Mouse (Mus musculus) T-helper 17 cell (primary cell): Measurements from ENCODE around the gene Slc36a1.

Experiments used
- in situ Hi-C, 2 experiments: fragments of 300-600 bp; cut with MboI, MseI; formaldehyde crosslinking; loops; 1 replicate in 1 of 2; 2 replicates in 1 of 2; pipeline ENCODE4 v1.15.1; 2025; ENCODE audit warnings: high pct_unique_total_duplicates in 2 of 2

Gene Slc36a1

DNA sequence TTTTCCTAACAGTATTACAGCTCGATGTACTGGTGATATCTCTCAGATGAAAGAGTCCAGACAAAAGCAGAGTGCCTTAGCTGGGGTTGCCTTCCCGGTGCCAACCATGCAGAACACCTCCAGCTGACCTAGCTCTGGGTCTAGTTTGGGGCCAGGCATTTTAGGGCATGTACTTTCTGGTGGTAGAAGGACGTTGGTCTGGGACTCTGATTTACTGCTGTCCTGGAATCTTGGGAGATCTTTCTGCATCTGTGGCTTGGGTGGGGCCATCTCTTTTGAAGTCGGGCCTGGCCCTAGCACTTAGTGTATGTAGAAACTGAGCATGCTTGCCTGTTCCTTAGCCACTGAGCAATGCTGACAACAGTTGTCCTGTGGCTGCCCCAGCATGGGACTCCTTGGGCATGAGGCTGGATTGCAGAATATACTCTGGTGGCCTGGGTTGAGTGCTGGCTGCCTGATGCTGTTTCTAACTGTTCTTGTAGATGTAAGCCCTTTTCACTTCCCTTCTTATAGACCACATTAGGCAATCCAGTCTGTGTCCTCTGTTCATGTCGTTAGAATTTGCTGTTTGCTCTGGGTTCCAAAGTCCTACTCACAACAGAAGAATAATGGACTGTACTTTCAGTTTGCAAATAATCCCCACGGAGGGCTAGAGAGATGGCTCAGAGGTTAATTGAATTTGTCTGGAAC lies 4.0 kb downstream of the Slc36a1 start:
- in situ Hi-C loops: no loop called here

DNA sequence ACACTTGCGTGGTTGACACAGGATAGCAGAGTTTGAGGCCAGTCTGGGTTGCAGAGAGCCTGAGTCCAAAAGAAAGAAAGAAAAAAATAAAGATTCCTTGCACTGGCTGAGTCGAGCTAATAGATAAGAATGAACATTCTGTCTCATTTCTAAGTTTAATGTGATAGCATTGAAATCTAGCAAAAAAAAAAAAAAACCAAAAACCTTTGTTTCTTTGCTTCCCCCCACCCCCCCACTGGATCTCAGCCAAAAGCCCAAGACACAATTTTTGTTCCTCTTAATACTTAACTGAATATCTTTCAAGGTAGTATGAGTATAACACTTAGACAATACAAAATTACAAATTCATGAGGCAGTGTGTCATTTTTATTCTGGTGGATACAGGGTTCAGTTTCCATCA lies 4.9 kb downstream of the Slc36a1 start:
- in situ Hi-C loops: no loop called here

DNA sequence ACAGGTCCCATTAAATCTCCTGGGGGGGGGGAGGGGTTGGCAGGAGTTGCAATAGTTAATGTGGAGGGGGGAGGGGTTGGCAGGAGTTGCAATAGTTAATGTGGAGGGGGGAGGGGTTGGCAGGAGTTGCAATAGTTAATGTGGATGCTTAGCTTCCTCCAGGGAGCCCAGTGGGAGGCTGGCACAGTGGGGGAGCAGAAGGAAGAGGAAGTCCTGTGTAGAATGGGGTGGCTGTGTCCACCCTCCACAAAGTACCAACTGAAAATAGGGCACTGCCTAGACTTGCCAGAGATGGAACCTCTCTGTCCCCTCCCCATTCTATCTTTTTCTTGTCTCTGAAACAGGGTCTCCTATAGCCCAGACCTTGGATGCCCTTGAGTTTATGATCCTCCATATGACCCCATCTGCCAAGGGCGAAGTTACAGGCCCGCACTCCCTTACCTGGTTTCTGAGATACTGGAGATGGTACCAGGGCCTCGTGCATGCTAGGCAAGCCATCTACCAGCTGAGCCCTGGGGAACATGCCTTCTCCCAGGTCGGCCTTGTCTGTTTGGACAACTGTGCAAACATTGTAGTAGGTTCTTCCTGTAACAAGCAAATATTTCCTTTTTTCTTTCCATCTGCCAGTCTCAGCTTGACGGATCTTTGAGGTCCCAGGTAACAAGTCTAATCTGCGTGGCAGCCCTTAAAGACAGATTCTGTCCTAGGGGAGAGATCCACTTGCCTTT lies 5.6 kb downstream of the Slc36a1 start:
- in situ Hi-C loops: loop anchor here in 1 of 2 experiments (10.0 kb wide), 1 partner anchor 235 kb away; no protein-coding TSS in a partner anchor

DNA sequence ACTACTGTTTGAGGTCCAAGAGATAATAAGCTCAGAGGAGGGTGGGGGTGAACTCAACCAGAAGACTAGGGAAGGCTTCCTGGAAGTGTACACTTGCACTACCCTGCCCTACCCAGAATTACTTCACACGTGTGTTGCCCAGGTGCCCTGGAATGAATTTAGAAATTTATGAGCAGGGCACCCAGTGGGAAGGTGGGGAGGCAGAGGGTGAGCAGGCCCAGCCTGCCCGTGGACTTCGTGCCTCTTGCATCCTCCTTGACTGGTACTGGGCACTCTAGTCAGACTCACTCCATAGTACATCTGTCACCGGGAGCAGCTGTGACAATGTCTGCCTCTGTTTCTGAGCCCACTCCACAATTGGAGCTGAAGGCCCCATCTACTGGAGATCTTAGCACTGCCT lies 9.4 kb downstream of the Slc36a1 start:
- in situ Hi-C loops: loop anchor here in 1 of 2 experiments (10.0 kb wide), 1 partner anchor 231 kb away; no protein-coding TSS in a partner anchor

DNA sequence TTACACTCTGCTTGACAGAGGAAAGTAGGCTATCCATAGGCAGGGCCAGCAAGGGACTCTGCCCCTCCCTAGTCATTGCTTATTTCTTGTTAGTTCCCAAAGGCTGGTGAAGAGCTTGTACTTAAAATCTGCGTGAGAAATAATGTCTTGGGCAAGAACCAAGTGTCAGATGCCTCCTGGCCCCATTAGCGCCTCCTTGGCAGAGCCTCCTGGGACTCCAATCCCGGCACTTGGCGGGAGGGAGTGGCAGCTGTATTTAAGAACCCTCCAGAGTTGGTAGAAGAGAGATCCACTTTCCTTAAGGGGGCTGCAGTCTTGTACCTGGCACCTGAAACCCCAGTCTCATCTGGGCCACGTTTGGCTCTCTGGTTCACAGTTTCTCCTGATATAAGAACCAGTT lies 10.0 kb downstream of the Slc36a1 start:
- in situ Hi-C loops: loop anchor here in 1 of 2 experiments (10.0 kb wide), 1 partner anchor 231 kb away; no protein-coding TSS in a partner anchor

DNA sequence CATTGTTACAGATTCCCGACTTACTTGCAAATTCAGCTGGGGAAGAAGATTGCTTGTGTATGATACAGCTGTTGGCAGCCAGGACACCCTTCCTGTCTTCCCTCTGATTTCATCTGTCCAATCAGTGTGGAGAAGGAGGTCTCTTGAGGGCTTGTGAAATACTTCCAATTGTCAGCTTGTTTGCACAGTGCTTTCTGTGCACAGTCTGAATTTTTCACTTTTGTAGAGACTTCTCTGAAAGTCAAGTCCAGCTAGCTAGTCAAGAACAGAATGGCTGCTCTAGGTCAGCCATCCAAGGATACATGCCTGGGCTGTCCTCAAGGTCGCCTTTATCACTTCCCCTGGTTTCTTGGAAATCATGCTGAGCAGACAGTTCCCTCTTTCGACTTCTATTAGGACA lies 10.8 kb downstream of the Slc36a1 start:
- in situ Hi-C loops: loop anchor here in 1 of 2 experiments (10.0 kb wide), 1 partner anchor 230 kb away; no protein-coding TSS in a partner anchor

DNA sequence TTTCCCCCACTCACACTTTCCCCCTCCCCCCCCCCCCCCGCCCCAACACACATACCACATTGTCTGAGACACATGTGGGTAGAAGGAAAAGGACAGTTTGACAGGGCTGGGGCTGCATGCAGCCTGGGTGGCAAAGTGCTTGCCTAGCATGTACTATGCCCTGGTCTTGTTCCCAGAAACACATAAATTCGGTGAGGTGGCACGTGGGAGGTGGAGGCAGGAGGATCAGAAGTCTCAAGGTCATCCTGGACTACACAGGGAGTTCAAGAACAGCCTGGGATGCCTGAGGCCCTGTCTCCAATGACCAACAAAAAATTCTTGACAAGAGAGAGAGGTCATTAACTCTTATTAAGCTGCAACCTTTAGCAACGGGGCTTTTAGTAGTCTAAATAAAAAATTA lies 11.9 kb downstream of the Slc36a1 start:
- in situ Hi-C loops: loop anchor here in 1 of 2 experiments (10.0 kb wide), 1 partner anchor 229 kb away; no protein-coding TSS in a partner anchor

DNA sequence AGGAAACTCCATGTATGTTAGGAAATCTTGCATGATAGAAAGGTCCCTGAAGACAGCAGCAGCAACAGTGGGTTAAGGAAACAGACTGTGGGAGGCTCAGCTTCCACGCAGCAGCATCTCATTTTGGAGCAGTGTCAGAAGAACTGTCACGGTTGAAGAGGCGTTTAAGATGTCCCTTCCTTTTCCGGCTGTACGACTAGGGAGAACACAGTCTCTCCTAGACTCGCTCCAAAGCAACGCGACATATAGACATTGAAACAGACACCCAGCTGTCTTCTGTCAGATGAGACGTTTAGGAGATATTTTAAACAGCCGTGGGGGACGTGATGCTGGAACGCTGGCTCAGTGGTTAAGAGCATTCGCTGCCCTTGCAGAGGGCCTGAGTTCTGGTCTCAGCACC lies 12.7 kb downstream of the Slc36a1 start:
- in situ Hi-C loops: loop anchor here in 1 of 2 experiments (10.0 kb wide), 1 partner anchor 228 kb away; no protein-coding TSS in a partner anchor

DNA sequence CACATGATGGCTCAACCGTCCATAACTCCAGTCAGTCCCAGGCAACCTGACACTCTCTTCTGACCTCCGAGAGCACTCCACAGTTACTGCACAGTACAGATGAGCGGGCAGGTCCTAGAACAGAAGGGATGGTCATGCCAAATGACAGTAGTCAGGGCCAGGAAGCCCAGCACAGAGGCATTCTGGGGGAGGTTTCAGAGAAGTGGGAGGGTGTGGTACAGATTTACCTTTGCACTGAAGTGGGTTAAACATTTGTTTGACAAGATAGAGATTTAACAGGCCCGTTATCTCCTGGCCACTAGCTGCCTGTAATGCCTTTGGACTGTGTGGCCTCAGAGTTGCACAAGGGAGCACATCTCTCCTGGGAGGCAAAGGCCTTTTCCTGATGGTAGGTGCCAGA lies 13.3 kb downstream of the Slc36a1 start:
- in situ Hi-C loops: loop anchor here in 1 of 2 experiments (10.0 kb wide), 1 partner anchor 227 kb away; no protein-coding TSS in a partner anchor

DNA sequence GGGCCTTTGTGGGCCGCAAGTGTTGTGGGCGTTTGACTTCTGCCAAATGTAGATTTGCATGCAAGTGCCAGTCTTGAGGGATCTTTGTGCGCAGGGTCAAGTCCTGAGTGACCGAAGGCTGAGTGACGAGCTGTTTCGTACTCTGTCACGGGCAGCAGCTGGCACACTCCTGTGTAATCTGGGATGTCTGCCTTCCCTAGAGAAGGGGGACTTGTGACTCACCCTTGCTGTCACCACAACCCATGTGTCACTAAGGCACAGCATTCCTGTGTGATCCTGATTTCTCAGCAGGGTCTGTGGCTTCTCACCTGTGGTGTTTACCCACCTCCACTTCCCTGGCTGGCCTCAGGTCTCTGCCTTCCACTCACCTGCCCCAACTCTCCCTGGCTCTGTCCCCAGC lies 13.7 kb downstream of the Slc36a1 start:
- in situ Hi-C loops: loop anchor here in 1 of 2 experiments (10.0 kb wide), 1 partner anchor 227 kb away; no protein-coding TSS in a partner anchor

DNA sequence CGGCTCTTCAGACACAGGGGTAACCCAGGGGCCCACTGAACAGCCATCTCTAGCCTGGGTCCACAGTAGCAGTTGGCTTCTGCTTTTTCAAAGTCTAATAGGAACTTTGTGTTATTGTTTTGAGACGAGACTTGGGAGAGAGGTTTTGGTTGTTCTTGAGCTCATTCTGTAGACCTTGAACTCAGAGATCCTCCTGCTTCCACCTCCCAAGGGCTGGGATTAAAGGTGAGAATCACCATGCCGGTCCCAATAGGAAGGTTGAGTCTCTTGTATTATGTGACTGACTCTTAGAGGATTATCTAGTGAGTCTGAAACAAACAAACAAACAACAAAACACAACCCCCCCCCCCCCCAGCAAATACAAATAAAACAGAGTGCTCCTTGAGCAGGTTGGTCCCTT lies 14.3 kb downstream of the Slc36a1 start:
- in situ Hi-C loops: loop anchor here in 1 of 2 experiments (10.0 kb wide), 1 partner anchor 226 kb away; no protein-coding TSS in a partner anchor

DNA sequence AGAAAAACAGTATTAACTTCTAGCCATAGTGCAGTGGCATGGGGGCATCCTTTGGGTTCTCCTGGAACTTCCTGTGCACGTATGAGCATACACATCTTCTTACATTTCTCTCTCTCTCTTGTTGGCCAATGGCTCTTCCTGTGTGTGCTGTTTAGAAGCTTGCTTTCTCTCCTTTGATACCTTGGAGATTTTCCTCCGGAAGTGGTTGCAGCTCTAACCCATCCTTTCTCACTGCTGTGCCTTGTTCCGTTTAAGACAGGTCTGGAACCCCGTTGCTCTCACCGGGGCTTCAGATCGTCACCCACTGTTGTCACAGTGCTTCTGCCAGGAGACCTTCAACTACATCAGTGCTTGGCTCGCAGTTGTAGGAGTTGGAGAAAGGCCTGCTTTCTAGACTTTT lies 17.2 kb downstream of the Slc36a1 start:
- in situ Hi-C loops: loop anchor here in 1 of 2 experiments (10.0 kb wide), 1 partner anchor 1997 kb away; no protein-coding TSS in a partner anchor

DNA sequence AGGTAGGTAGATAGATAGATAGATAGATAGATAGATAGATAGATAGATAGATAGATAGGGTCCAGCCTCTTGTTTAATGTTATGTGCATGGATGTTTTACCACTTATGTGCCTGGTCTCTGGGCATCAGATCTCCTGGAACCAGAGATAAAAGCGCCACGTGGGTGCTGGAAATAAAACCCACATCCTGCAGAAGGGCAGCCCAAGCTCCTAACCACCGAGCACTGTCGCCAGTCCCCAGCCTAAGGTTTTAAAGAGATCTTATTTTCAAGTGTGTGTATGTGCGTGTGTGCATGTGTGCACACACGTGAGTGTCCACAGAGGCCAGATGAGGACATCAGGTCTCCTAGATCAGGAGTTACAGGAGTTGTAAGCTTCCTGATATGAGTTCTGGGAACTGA lies 26.9 kb downstream of the Slc36a1 start:
- in situ Hi-C loops: no loop called here

DNA sequence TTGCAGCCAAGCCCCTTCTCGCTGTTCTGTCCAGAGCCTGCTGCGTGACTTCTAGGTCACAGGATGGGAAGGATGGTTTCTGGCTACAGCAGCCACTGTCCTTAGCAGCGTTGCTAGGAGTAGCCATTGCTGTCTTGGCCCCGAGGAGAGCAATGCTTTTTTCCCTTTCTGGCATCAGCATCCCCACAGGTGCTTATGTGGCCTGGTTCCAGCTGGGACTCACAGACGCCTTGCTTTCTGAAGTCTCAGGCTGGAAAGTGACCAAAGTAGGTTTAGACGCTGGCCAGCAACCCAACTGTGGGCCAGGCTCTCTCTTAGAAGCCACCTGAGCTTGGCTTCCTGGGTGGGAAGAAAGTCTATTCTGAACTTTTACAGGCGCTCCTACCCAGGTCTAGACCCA lies 30.1 kb downstream of the Slc36a1 start:
- in situ Hi-C loops: no loop called here

DNA sequence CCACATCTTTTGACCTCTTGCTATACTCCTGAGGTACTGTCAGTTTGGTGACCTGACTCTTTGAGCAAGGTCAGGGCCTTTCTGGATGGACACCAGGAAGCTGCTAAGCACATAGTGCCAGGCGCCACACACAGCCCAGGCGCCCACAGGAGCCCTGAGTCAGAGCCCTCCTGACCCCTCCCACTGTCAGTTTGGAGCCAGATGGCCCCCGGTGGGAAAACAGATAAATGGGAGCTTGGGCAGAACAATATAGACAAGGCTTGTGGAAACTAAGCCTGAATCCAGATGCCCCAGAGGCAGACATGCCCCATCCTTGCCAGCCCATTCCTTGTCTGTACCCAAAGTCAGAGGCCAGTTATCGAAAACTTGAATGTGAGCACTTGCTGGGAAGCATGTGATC lies 30.6 kb downstream of the Slc36a1 start:
- in situ Hi-C loops: loop anchor here (5.0 kb wide), 2 partner anchors 32 to 72 kb away; partner anchors contain the start of gene Slc36a1 (in 2 of the 2)

DNA sequence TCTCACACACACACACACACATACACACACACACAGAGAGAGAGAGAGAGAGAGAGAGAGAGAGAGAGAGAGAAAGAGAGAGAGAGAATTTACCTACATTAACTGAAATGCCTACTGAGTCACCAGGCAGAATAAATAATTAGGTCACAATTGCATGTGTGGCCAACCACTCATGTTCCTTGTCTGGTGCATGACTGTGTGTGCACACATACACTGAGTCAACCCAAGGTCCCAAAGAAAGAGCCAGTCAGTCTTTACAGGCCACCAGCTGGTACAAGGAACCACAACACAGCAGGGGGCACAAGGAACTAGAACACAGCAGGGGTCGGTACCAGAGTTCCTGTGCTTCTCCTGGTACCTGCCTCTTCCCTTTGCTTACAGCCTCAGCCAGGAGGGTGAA lies 32.7 kb downstream of the Slc36a1 start:
- in situ Hi-C loops: loop anchor here (5.0 kb wide), 2 partner anchors 35 to 75 kb away; partner anchors contain the start of gene Slc36a1 (in 2 of the 2)

DNA sequence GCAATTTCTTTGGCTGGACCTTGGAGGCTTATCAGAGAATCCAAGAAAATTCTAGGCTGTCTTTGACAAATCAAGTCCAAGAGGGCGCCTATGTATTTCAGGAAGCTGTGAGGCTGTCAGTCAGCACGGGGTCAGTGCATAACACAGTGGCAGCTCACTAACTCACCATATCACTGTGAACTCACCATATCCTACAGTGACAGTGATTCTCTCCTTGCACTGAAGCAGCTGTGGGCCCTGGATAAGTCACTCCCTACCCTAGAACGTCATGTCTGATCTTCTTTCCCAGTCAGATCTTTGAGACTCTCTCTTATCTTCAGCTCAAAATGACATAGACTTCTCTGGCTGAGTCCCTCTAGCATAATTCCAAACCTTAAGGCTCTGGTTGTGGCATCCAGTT lies 35.3 kb downstream of the Slc36a1 start:
- in situ Hi-C loops: loop anchor here (5.0 kb wide), 2 partner anchors 37 to 77 kb away; partner anchors contain the start of gene Slc36a1 (in 2 of the 2)

DNA sequence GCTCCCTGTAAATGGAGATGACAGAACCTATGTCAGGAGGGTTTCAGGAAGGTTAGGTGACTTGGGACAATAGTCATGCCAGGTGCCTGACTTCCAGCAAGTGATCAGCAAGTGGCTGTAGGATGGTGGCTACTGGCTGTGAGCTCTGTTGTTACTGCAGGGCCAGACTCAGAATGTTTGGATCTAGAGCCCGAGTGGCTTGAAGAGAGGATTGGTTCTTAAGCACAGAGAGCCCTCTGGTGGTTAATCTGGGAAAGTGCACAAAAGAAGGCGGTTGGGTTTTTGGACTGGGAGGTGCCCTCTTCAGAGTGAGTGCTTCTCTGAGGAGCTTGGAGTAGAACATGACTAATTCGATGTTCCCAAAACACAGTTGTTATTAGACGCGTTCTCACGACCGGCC lies 36.4 kb downstream of the Slc36a1 start:
- in situ Hi-C loops: no loop called here

DNA sequence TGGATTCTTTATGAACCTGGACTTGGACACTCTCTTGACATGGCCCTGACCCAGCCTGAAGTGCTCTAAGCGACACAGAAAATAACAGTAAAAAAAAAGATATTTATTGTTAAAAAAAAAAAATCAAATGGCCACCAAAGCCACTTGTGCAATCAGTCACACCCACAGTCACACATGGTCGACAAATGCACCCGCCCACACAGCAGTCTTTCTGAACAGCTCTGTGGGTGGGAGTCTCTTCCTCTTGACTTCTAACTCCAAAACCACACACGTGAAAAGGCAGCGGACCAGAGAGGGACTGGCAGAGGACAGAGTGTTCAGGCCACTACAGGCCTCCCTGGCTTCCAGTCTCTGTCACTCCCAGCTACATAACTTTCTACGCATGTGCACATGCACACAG lies 46.4 kb downstream of the Slc36a1 start:
- in situ Hi-C loops: no loop called here

DNA sequence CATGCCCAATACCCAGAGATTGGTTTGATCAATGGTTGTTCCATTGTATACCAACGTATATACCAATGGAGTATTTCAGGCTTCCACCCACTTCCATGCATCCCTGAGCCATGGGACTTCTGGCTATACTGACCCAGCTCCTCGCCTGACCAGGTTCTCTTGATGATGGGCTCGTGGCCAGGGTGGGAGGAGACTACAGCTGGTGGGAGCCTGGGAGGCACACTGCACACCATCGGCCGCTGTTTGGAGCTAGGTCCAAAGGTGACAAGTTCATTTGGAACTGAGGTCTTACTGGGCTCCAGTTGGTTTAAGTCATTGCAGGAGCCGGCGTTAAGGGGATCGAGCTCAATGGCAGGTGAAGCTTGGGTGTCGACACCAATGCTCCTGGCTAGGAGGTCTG lies 49.2 kb downstream of the Slc36a1 start:
- in situ Hi-C loops: no loop called here

DNA sequence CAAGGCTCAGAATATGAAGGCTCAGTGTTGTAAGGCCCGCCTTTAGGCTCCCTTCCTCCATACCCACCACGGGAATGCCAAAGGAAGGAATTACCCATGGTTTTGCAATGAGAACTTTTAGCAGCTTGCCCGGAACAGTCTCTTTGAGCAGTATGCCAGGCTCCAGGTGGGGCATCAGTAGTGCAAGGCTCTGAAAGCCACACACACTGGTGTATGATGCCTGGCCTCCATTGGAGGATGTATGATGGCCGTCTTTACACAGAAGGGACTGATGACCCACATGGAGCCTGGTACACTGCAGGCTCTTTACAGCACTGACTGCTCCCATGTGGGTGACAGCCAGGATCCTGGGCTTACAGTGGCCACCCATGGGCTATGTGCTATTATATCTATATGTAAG lies 57.0 kb downstream of the Slc36a1 start:
- in situ Hi-C loops: no loop called here

DNA sequence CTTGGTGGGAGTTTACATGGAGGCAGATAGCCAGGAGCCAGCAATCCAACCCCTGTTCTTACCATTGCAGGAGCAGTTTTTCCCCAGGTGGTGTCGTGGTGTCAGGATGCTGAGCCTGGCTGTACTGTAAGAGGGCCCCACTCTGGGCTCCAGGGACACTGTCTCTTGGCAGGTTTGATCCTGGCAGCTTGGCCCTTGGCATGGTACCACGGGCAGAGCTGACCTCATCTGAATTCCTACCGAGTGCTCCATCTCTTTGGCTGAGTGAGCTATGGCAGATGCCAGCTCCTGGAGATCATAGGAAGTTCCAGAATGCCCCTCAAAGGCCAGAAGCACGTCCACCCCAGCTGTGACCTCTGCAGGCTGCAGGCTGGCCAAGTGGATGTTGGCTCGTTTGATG lies 57.9 kb downstream of the Slc36a1 start:
- in situ Hi-C loops: no loop called here
